Mouse (Mus musculus): Measurements from ENCODE around the gene Frrs1l. TPM values are rescaled to one million over a fixed set of nuclear protein-coding genes. Genes with fewer than 3 reads are reported as not detected.

Gene Frrs1l
- polyA plus RNA-seq, 1 experiment, result not detected

GRCm38 (mm10) chr4:56930312-56930711 lies 59.9 kb downstream of the Frrs1l start:
- Histone ChIP-seq H3K27ac (ENCODE audit: insufficient read depth, low read depth, low read length) (no peak overlapping the region), H3K4me3 (ENCODE audit: insufficient read depth, low read length) (no peak overlapping the region), H3K4me1 (ENCODE audit: control insufficient read depth, insufficient read depth, low read length) (peaks cover 5% of the 10 kb centered on the region; the same call in 1 of the 2 replicates)
- TF ChIP-seq CTCF (IDR thresholded peaks at IDR 0.05; ENCODE audit: low read depth, low read length), result no peak
- no peak for TF ChIP-seq POLR2A (IDR thresholded peaks at IDR 0.05; ENCODE audit: borderline replicate concordance, low read depth, low read length)

DNA sequence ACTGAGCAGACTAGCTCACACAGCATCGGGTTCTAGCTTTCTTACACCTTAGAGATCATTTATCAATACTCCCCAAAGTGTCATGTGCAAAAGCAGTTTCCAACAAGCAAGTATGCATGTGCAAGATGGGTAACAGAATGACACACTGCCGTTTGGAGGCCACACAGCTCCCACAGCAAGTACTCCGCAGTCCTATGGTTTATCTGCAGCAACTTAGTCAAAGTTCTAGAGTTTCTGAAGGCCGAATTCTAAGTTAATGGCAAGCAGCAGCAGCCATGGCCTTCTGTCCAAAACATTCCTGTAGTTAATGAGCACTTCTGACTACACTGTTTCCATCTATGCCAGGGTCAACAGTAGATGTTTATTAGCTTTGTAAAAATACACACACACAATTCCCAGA lies 63.2 kb downstream of the Frrs1l start:
- H3K4me1 ChIP-seq (ENCODE audit: control insufficient read depth, insufficient read depth, low read length), result peaks cover 5% of the 10 kb centered on the region; the same call in 1 of the 2 replicates
- TF ChIP-seq CTCF (IDR thresholded peaks at IDR 0.05; ENCODE audit: low read depth, low read length), result no peak
- no peak for TF ChIP-seq POLR2A (IDR thresholded peaks at IDR 0.05; ENCODE audit: borderline replicate concordance, low read depth, low read length)
- no peak overlapping the region for H3K4me3 ChIP-seq (ENCODE audit: insufficient read depth, low read length)
- H3K27ac ChIP-seq (ENCODE audit: insufficient read depth, low read depth, low read length), result no peak overlapping the region

DNA sequence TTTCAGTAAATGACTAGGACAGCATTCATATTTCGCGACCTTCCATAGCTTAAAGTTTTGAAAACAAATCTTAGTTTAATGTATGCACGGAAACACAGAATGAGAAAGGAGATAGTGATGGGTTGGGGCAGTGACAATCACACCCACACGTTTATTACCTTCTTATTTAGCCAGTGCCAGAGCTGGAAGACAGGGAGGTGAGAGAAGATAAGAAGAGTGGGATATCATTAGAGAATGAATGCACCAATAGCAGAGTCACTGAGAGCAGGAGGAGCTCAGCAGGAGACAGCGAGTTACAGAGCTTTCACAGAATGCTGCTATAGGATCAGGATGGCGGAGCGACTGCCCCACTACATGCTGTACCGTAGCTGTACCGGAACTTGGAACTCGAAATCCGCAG lies 68.0 kb downstream of the Frrs1l start:
- H3K27ac ChIP-seq (ENCODE audit: insufficient read depth, low read depth, low read length), result no peak overlapping the region
- H3K4me3 ChIP-seq (ENCODE audit: insufficient read depth, low read length), result no peak overlapping the region
- no peaks in the 10 kb centered on the region for H3K4me1 ChIP-seq (ENCODE audit: control insufficient read depth, insufficient read depth, low read length)
- TF ChIP-seq CTCF (IDR thresholded peaks at IDR 0.05; ENCODE audit: low read depth, low read length) (no peak), POLR2A (IDR thresholded peaks at IDR 0.05; ENCODE audit: borderline replicate concordance, low read depth, low read length) (no peak)

GRCm38 (mm10) chr4:56915732-56916325 lies 74.4 kb downstream of the Frrs1l start:
- peaks cover 4% of the 10 kb centered on the region; the same call in 1 of the 2 replicates for H3K4me1 ChIP-seq (ENCODE audit: control insufficient read depth, insufficient read depth, low read length)
- no peak overlapping the region for H3K4me3 ChIP-seq (ENCODE audit: insufficient read depth, low read length)
- H3K27ac ChIP-seq (ENCODE audit: insufficient read depth, low read depth, low read length), result no peak overlapping the region
- TF ChIP-seq CTCF (IDR thresholded peaks at IDR 0.05; ENCODE audit: low read depth, low read length) (no peak), POLR2A (IDR thresholded peaks at IDR 0.05; ENCODE audit: borderline replicate concordance, low read depth, low read length) (no peak)

GRCm38 (mm10) chr4:56914761-56915160 lies 75.4 kb downstream of the Frrs1l start:
- no peak for TF ChIP-seq POLR2A (IDR thresholded peaks at IDR 0.05; ENCODE audit: borderline replicate concordance, low read depth, low read length)
- H3K4me3 ChIP-seq (ENCODE audit: insufficient read depth, low read length), result no peak overlapping the region
- H3K27ac ChIP-seq (ENCODE audit: insufficient read depth, low read depth, low read length), result no peak overlapping the region
- H3K4me1 ChIP-seq (ENCODE audit: control insufficient read depth, insufficient read depth, low read length), result peaks cover 4% of the 10 kb centered on the region; the same call in 1 of the 2 replicates

DNA sequence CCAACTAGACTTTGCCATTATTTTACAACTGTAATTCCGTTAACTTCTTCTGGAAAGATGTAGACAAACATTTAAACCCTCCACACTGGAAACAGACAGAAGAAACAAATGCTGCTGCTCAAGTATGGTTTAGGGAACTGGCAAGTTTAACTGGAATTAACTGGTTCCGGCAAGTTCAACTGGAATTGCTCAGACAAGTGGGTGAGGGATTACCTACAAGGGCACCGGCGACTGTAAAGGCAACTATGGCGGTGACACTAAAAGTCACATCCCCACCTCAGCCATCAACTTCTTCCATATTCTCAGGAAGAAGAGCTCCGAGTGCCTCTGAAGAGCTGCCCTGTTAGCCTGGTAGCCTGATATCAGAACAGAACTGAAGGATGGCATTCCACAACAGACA lies 75.9 kb downstream of the Frrs1l start:
- TF ChIP-seq CTCF (IDR thresholded peaks at IDR 0.05; ENCODE audit: low read depth, low read length) (no peak), POLR2A (IDR thresholded peaks at IDR 0.05; ENCODE audit: borderline replicate concordance, low read depth, low read length) (no peak)
- H3K4me1 ChIP-seq (ENCODE audit: control insufficient read depth, insufficient read depth, low read length), result peaks cover 4% of the 10 kb centered on the region; the same call in 1 of the 2 replicates
- no peak overlapping the region for H3K4me3 ChIP-seq (ENCODE audit: insufficient read depth, low read length)
- H3K27ac ChIP-seq (ENCODE audit: insufficient read depth, low read depth, low read length), result no peak overlapping the region

GRCm38 (mm10) chr4:56912382-56913001 lies 77.7 kb downstream of the Frrs1l start:
- Histone ChIP-seq H3K27ac (ENCODE audit: insufficient read depth, low read depth, low read length) (no peak overlapping the region), H3K4me3 (ENCODE audit: insufficient read depth, low read length) (no peak overlapping the region), H3K4me1 (ENCODE audit: control insufficient read depth, insufficient read depth, low read length) (peaks cover 4% of the 10 kb centered on the region; the same call in 1 of the 2 replicates)
- TF ChIP-seq CTCF (IDR thresholded peaks at IDR 0.05; ENCODE audit: low read depth, low read length) (no peak), POLR2A (IDR thresholded peaks at IDR 0.05; ENCODE audit: borderline replicate concordance, low read depth, low read length) (no peak)

- H3K4me1 ChIP-seq (ENCODE audit: control insufficient read depth, insufficient read depth, low read length), result peaks cover under 1% of the 10 kb centered on the region; the same call in 1 of the 2 replicates
- TF ChIP-seq CTCF (IDR thresholded peaks at IDR 0.05; ENCODE audit: low read depth, low read length) (no peak), POLR2A (IDR thresholded peaks at IDR 0.05; ENCODE audit: borderline replicate concordance, low read depth, low read length) (no peak)
- H3K4me3 ChIP-seq (ENCODE audit: insufficient read depth, low read length), result no peak overlapping the region
- H3K27ac ChIP-seq (ENCODE audit: insufficient read depth, low read depth, low read length), result no peak overlapping the region
These were observed 80.6 kb downstream of the Frrs1l start for GRCm38 (mm10) chr4:56909568-56909967.

- H3K4me1 ChIP-seq (ENCODE audit: control insufficient read depth, insufficient read depth, low read length), result no peaks in the 10 kb centered on the region
- no peak for TF ChIP-seq POLR2A (IDR thresholded peaks at IDR 0.05; ENCODE audit: borderline replicate concordance, low read depth, low read length)
- no peak overlapping the region for H3K27ac ChIP-seq (ENCODE audit: insufficient read depth, low read depth, low read length)
- H3K4me3 ChIP-seq (ENCODE audit: insufficient read depth, low read length), result no peak overlapping the region
These were observed 82.5 kb downstream of the Frrs1l start for GRCm38 (mm10) chr4:56907671-56908070.

Other genes with a start within 250 kb of the Frrs1l start
- 0.56 TPM in 1 of 2 replicates, not detected in the other for gene Actl7b, start 248.9 kb downstream of the Frrs1l start, polyA plus RNA-seq (2012; ENCODE audit: insufficient read depth, insufficient read length, missing spikeins)
- not detected in 2 replicates for gene Actl7a, start 247.0 kb downstream of the Frrs1l start, polyA plus RNA-seq (2012; ENCODE audit: insufficient read depth, insufficient read length, missing spikeins)
- gene Elp1, start 188.1 kb downstream of the Frrs1l start, polyA plus RNA-seq (2012; ENCODE audit: insufficient read depth, insufficient read length, missing spikeins), result 17.3 and 28.7 TPM in 2 replicates
- 6.8 and 7.3 TPM in 2 replicates for gene Fam206a, start 188.0 kb downstream of the Frrs1l start, polyA plus RNA-seq (2012; ENCODE audit: insufficient read depth, insufficient read length, missing spikeins)
- 1.3 and 1.4 TPM in 2 replicates for gene Ctnnal1, start 125.2 kb downstream of the Frrs1l start, polyA plus RNA-seq (2012; ENCODE audit: insufficient read depth, insufficient read length, missing spikeins)
- gene Tmem245, start 43.0 kb downstream of the Frrs1l start, polyA plus RNA-seq (2012; ENCODE audit: insufficient read depth, insufficient read length, missing spikeins), result 8.7 and 11.0 TPM in 2 replicates
- not detected in 2 replicates for gene Epb41l4b, start 153.0 kb upstream of the Frrs1l start, polyA plus RNA-seq (2012; ENCODE audit: insufficient read depth, insufficient read length, missing spikeins)